ENCODE assay signal across 19 mouse cellular contexts in genomic region chr19:56169133-56169997, GRCm38 (mm10).
A peak's percentile ranks its signal among the peaks of the same experiment; 100 is the strongest.
DNase-seq lines count a peak whose midpoint lies in the region; TF ChIP-seq lines count a peak whose summit lies in the region.
"Had no signal": no experiment of that assay in that cellular context is flagged by ENCODE, and none has a peak within 500 bp of the region (broad histone marks: within the 10 kb centered on the region; RNA-seq: fewer than 3 reads in every experiment).

No protein-coding gene starts in this region.

- WGBS in kidney, adult 2 months, result 68% methylated on average over 5 of the region's 5 CpGs

- no peak for TF ChIP-seq POLR2A in kidney, adult 2 months (IDR thresholded peaks at IDR 0.05; ENCODE audit: low read depth, low read length)
- TF ChIP-seq POLR2A in embryonic fibroblast, embryonic 13.5 days (IDR thresholded peaks at IDR 0.05; ENCODE audit: low read depth, low read length), result no peak

- DNase-seq in kidney, postnatal 14 days, result peak; percentile 9
- no peak for DNase-seq in kidney, adult 2 months
- peak; percentile 58 for DNase-seq in skeletal muscle tissue, adult 2 months (ENCODE audit: low read depth, low spot score)
- DNase-seq in retina, postnatal 1 day, result no peak
- no peak for DNase-seq in spleen, adult 12 weeks (ENCODE audit: low spot score)
- DNase-seq: adrenal gland, postnatal 25 days; cerebellum, adult 11-12 months; cerebellum, postnatal 14 days; embryo, embryonic 11 days; forebrain, postnatal 0 days; kidney, adult 8-10 months; lung, adult 18-20 months; lung, postnatal 36 days; right cerebral cortex, postnatal 25 days had no signal

- no peaks in the 10 kb centered on the region for H3K27me3 ChIP-seq in kidney, adult 2 months (replicated peaks; ENCODE audit: control insufficient read depth, insufficient read depth, low read length)
- H3K27me3 ChIP-seq: midbrain, embryonic 15.5 days had no signal

- no peak overlapping the region for H3K4me3 ChIP-seq in kidney, adult 2 months (ENCODE audit: insufficient read depth, low read depth, low read length)
- H3K4me3 ChIP-seq in brown adipose tissue, adult 24 weeks (ENCODE audit: insufficient read depth, low read depth, low read length), result no peak overlapping the region
- no peak overlapping the region for H3K4me3 ChIP-seq in embryonic fibroblast, embryonic 13.5 days (ENCODE audit: insufficient read depth, low read length)
- H3K4me3 ChIP-seq: midbrain, embryonic 15.5 days; myocyte had no signal

- no peak for TF ChIP-seq CTCF in kidney, adult 2 months (conservative IDR thresholded peaks at IDR 0.05; ENCODE audit: insufficient read depth, insufficient read length, low read depth, low read length)
- no peak for TF ChIP-seq CTCF in embryonic fibroblast, embryonic 13.5 days (IDR thresholded peaks at IDR 0.05; ENCODE audit: borderline replicate concordance, insufficient read depth, low read length)

- no peaks in the 10 kb centered on the region for H3K36me3 ChIP-seq in kidney, adult 2 months (ENCODE audit: control insufficient read depth, insufficient read depth, low read length)
- H3K36me3 ChIP-seq: midbrain, embryonic 15.5 days had no signal

- no peaks in the 10 kb centered on the region for H3K4me1 ChIP-seq in kidney, adult 2 months (ENCODE audit: control insufficient read depth, insufficient read depth, low read length)
- H3K4me1 ChIP-seq in brown adipose tissue, adult 24 weeks (ENCODE audit: control insufficient read depth, insufficient read depth, insufficient read length, low read length), result no peaks in the 10 kb centered on the region
- peaks cover 9% of the 10 kb centered on the region for H3K4me1 ChIP-seq in embryonic fibroblast, embryonic 13.5 days (ENCODE audit: control insufficient read depth, insufficient read depth, low read length)
- H3K4me1 ChIP-seq: midbrain, embryonic 15.5 days had no signal

- no peak overlapping the region for H3K27ac ChIP-seq in kidney, adult 2 months (ENCODE audit: insufficient read depth, low read depth, low read length)
- peak overlapping the region; percentile 54; the same call in 1 of the 2 replicates for H3K27ac ChIP-seq in brown adipose tissue, adult 24 weeks (replicated peaks; ENCODE audit: low read depth, low read length)
- peak overlapping the region; percentile 53 for H3K27ac ChIP-seq in embryonic fibroblast, embryonic 13.5 days (ENCODE audit: insufficient read depth, low read length)
- H3K27ac ChIP-seq: midbrain, embryonic 15.5 days; stomach, postnatal 0 days had no signal

Comparison
In these comparisons a context has a peak if more than half of its experiments do, and no peak if none do; other contexts are left out.
1. DNase-seq: peak in kidney, postnatal 14 days (single experiment) and skeletal muscle tissue, adult 2 months (single experiment); none in kidney, adult 2 months (single experiment), retina, postnatal 1 day (single experiment) and spleen, adult 12 weeks (single experiment).